Mouse (Mus musculus) Patski (cell line): ENCODE measurements at regions not wholly inside any gene's neighbourhood (a gene's known extent, or its start where the extent isn't known, plus 50 kb on each side); places are given as distances from the start of the nearest gene placed in this dataset.

ENCODE experiments used
- ATAC-seq: fragments of 100-300 bp; one replicate; pipeline ENCODE4 v1.8.0; 2021
- CTCF ChIA-PET: fragments of 350-600 bp; sonication (Branson Sonifier 250); formaldehyde crosslinking; loops from one replicate; lab custom pipeline; 2022; ENCODE audit warnings: inconsistent platforms; lab: Charles Lee
- POLR2A ChIA-PET: fragments of 350-600 bp; sonication (Branson Sonifier 250); formaldehyde crosslinking; loops from one replicate; lab custom pipeline; 2022; ENCODE audit warnings: antibody characterized with exemption, inconsistent platforms; lab: Charles Lee
- DNase-seq: peaks from one replicate; pipeline ENCODE4 v3.0.0-alpha.2; 2011; ENCODE audit warnings: low read depth, low spot score
- H3K27me3 ChIP-seq: fragments of 371-371 bp; one replicate; pipeline ENCODE4 v1.5.1; 2021
- CTCF ChIP-seq: fragments of 100-300 bp; IDR thresholded peaks from one replicate; pipeline ENCODE4 v1.5.1; 2021
- in situ Hi-C: fragments of 300-500 bp; cut with MboI; formaldehyde crosslinking; loops from 3 replicates; pipeline ENCODE4 v1.11.1; 2018; ENCODE audit warnings: low pct_unique_long_range_greater_than_20kb, mixed read lengths

DNA sequence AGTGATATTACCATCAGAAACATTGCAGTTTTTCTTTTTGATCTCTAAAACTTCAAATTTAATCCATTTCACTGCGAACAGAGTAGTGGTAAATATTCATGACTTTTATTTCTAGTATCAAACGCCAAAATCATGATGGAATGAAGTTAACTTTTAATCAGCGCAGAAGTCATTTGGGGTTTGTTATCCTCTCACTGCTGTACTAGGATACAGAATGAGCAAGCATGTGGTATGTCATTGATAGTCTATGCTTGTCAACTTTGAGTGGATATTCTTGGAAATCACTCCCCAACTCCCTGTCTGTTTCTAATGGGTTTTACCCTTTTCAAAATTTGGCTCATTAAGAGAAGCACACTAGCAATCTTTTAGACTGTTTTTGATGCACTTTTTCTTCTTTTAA, 464.9 kb downstream of the Bckdhb start:
- TF ChIP-seq CTCF: no peak
- DNase-seq: no peak
- no peak for ATAC-seq
- ChIA-PET POLR2A (no interaction called here), CTCF (no interaction called here)
- H3K27me3 ChIP-seq: no peaks in the 10 kb centered on the region
- in situ Hi-C loops: no loop called here

DNA sequence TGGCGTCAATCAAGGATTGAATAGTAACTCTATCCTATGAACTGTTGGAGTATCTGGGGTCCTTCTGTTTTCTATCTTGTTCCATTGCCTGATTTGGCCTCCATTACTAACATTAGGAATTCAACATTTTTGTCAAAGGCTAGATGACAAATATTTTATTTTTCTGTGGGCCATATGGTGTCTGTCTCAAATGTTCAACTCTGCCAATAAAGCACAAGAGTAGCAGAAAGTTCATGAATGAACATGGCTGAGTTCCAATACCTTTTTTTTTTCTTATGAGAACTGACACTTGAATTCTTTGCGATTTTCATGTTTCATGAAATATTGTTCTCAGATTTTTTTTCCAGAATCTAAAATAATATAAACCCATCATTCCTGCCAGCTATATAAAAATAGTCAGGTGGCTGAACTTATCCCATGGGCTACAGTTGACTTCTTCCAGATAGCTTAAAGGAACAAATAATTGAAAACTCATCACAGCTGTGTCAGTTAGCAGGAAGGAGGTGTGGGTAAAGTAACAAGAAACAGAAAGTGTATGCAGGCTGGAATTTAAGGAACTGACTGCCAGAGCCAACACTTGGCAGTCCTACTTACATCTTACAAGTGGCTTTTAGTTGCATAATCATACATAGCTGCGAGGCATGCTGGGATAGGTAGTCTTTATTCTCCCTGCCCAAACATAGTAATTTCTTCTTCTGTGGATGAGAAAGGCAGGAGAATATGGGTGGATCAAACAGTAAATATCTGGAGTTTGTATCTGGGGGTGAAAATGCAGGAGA, 469.8 kb downstream of the Bckdhb start:
- no peak for ATAC-seq
- in situ Hi-C loops: no loop called here
- CTCF ChIA-PET: no interaction called here
- no peak for TF ChIP-seq CTCF
- POLR2A ChIA-PET: no interaction called here
- no peaks in the 10 kb centered on the region for H3K27me3 ChIP-seq
- DNase-seq: no peak

DNA sequence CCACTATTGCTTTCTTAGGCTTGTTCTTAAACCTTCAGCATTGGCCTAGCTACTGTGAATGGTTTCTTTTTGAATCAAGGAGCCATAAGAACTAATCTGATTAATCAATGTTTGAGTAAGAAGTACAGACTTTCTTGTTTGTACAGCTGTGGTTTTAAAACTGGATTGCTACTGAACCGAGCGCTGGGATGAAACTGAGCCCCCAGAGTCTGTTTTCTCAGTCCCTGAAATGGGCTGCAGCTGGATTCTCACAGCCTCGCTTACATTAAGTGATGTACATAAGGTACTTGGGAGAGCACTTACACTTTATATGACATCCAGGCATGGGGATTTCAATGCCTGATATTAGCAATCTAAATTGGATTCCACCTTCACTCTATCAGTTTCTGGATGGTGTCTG, 474.5 kb downstream of the Bckdhb start:
- ChIA-PET POLR2A (no interaction called here), CTCF (no interaction called here)
- TF ChIP-seq CTCF: no peak
- H3K27me3 ChIP-seq: no peaks in the 10 kb centered on the region
- in situ Hi-C loops: no loop called here
- DNase-seq: no peak
- no peak for ATAC-seq

DNA sequence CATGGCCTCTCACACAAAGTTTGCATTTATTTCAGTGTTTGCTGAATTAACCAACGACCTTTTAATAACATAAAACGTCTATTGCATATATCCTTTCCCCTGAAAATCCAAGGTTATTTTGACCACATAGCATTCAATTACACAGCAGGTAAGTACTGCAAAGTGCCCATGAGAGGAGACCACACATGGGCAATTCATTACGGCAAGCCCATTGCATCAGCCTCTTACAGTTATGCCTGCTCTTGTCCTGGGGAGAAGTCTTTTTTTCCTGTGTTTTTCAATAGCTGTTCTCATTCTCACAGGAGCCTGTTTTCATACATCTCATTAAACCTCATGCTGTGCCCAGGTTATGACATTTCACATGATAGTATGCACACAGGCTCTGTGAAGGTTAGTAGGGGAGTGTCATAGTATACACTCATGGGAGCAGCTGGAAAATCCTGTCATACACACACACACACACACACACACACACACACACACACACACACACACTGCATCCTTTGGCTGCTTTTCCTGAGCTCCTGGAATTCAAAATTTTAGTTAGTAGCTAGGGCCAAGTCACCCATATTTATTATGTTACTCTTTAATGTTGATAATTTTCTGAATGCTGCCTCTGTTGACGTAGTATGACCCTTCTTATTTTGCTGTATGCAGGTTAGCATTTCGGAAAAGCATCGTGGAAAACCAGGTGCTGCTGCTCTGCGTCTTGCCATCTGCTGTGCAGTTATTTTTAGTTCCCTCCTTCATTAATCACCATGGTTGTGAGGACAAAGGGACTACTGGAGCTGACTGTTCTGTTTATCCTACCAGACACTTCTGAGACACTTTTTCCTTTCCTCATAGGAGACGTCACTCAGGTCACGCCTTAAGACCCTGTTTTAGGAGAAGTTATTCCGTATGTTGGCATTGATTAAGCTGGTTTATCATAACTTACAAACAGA, 483.6 kb downstream of the Bckdhb start:
- DNase-seq (no peak), ATAC-seq (no peak)
- CTCF ChIA-PET: no interaction called here
- no peaks in the 10 kb centered on the region for H3K27me3 ChIP-seq
- POLR2A ChIA-PET: no interaction called here
- TF ChIP-seq CTCF: no peak
- in situ Hi-C loops: no loop called here
